Mouse (Mus musculus) forebrain, embryonic 14.5 days (tissue): Measurements from ENCODE around the gene Polg. TPM values are rescaled to one million over a fixed set of nuclear protein-coding genes. Genes with fewer than 3 reads are reported as not detected.

ENCODE experiments used
- ATAC-seq: fragments of 200-750 bp; cut with Nextera tagmentation; 2 replicates; pipeline ENCODE4 v1.8.0; 2017; ENCODE audit warnings: mild to moderate bottlenecking, moderate library complexity
- DNase-seq: peaks from one replicate; pipeline ENCODE4 v3.0.0-alpha.2; 2015; ENCODE audit warnings: low spot score
- H3K27ac ChIP-seq: fragments of 300-500 bp; sonication (generic); 2 replicates; pipeline ENCODE4 v1.5.1; 2014; ENCODE audit warnings: low read depth, mild to moderate bottlenecking, control low read depth, low read length, moderate library complexity
- H3K27me3 ChIP-seq: fragments of 300-500 bp; sonication (generic); replicated peaks from 2 replicates; pipeline ENCODE4 v1.6.1; 2014; ENCODE audit warnings: low read length, control low read depth, mixed read lengths; ENCODE audit not compliant: control insufficient read depth, insufficient read depth
- H3K36me3 ChIP-seq: fragments of 300-500 bp; sonication (generic); 2 replicates; pipeline ENCODE4 v1.6.1; 2014; ENCODE audit warnings: low read length, control low read depth; ENCODE audit not compliant: control insufficient read depth, insufficient read depth
- H3K4me1 ChIP-seq: fragments of 300-500 bp; sonication (generic); 2 replicates; pipeline ENCODE4 v1.6.1; 2014; ENCODE audit warnings: antibody characterized with exemption, low read length, control low read depth; ENCODE audit not compliant: control insufficient read depth, insufficient read depth
- H3K4me2 ChIP-seq: fragments of 300-500 bp; sonication (generic); 2 replicates; pipeline ENCODE4 v1.6.1; 2014; ENCODE audit warnings: mild to moderate bottlenecking, control low read depth, low read length
- H3K4me3 ChIP-seq: fragments of 300-500 bp; sonication (generic); 2 replicates; pipeline ENCODE4 v1.5.1; 2014; ENCODE audit warnings: low read depth, low read length, control low read depth
- H3K9ac ChIP-seq: fragments of 300-500 bp; sonication (generic); 2 replicates; pipeline ENCODE4 v1.6.1; 2014; ENCODE audit warnings: mild to moderate bottlenecking, low read length, control low read depth, moderate library complexity
- H3K9me3 ChIP-seq: fragments of 300-500 bp; sonication (generic); replicated peaks from 2 replicates; pipeline ENCODE4 v1.6.1; 2016; ENCODE audit warnings: low read length, control low read depth, mixed read lengths; ENCODE audit not compliant: control insufficient read depth
- WGBS: fragments of 180-500 bp; shearing (Covaris S2); extraction: QIAGEN DNeasy Blood & Tissue Kit; methylation state at CpG from one replicate; pipeline ENCODE4 v1.1.7; 2014; 5-methylcytosine and 5-hydroxymethylcytosine counted together
- polyA plus RNA-seq: library from polyadenylated mRNA; unstranded; fragments of >200 nt; fragmentation: Nextera tagmentation; extraction: Ambion mirVana; gene quantifications from 2 replicates; pipeline ENCODE4 v1.2.1, GENCODE M21; 2014

Gene Polg
- polyA plus RNA-seq, 1 experiment from 2014 or later = 20.2 TPM

GRCm38 (mm10) chr7:79510686-79511085, 44.5 kb upstream of the Polg start:
- Histone ChIP-seq H3K27ac (peak overlapping the region; percentile 100), H3K9ac (peak overlapping the region; percentile 100), H3K9me3 (no peaks in the 10 kb centered on the region), H3K4me3 (peak overlapping the region; percentile 99), H3K4me2 (peak overlapping the region; percentile 99), H3K36me3 (peaks cover 84% of the 10 kb centered on the region), H3K4me1 (peaks cover 49% of the 10 kb centered on the region), H3K27me3 (no peaks in the 10 kb centered on the region)
- WGBS = 5% methylated on average over 3 of the region's 3 CpGs
- ATAC-seq (no peak), DNase-seq (peak; percentile 41)

GRCm38 (mm10) chr7:79509710-79510109, 43.5 kb upstream of the Polg start:
- peaks cover 41% of the 10 kb centered on the region for H3K4me1 ChIP-seq
- DNase-seq = peak; percentile 50
- H3K27me3 ChIP-seq = no peaks in the 10 kb centered on the region
- peak overlapping the region; percentile 100 for H3K27ac ChIP-seq
- H3K9ac ChIP-seq = peak overlapping the region; percentile 100
- H3K36me3 ChIP-seq = peaks cover 80% of the 10 kb centered on the region
- WGBS = under 1% methylated on average over 12 of the region's 12 CpGs
- peak overlapping the region; percentile 99 for H3K4me2 ChIP-seq
- peak overlapping the region; percentile 99 for H3K4me3 ChIP-seq
- no peaks in the 10 kb centered on the region for H3K9me3 ChIP-seq
- ATAC-seq = no peak

GRCm38 (mm10) chr7:79509235-79509607, 43.1 kb upstream of the Polg start:
- no peak for ATAC-seq
- H3K4me2 ChIP-seq = peak overlapping the region; percentile 99
- H3K4me3 ChIP-seq = peak overlapping the region; percentile 99
- H3K36me3 ChIP-seq = peaks cover 75% of the 10 kb centered on the region
- 4% methylated on average over 6 of the region's 6 CpGs for WGBS
- no peaks in the 10 kb centered on the region for H3K9me3 ChIP-seq
- peaks cover 38% of the 10 kb centered on the region for H3K4me1 ChIP-seq
- H3K27ac ChIP-seq = peak overlapping the region; percentile 100
- no peaks in the 10 kb centered on the region for H3K27me3 ChIP-seq
- H3K9ac ChIP-seq = peak overlapping the region; percentile 100
- no peak for DNase-seq

GRCm38 (mm10) chr7:79508280-79509234, 42.4 kb upstream of the Polg start:
- Histone ChIP-seq H3K9ac (peak overlapping the region; percentile 100), H3K4me2 (peak overlapping the region; percentile 99), H3K4me3 (peak overlapping the region; percentile 99), H3K36me3 (peaks cover 69% of the 10 kb centered on the region), H3K4me1 (peaks cover 32% of the 10 kb centered on the region), H3K27ac (peak overlapping the region; percentile 100), H3K9me3 (no peaks in the 10 kb centered on the region), H3K27me3 (no peaks in the 10 kb centered on the region)
- peak; percentile 83 for DNase-seq
- ATAC-seq = 0 out of 2 replicates have a peak, but pooled peaks have one; percentile 5
- WGBS = under 1% methylated on average over 79 of the region's 79 CpGs

- Histone ChIP-seq H3K36me3 (peaks cover 71% of the 10 kb centered on the region), H3K27me3 (no peaks in the 10 kb centered on the region), H3K9ac (peak overlapping the region; percentile 100), H3K9me3 (no peaks in the 10 kb centered on the region), H3K27ac (peak overlapping the region; percentile 100), H3K4me1 (peaks cover 29% of the 10 kb centered on the region), H3K4me2 (peak overlapping the region; percentile 99), H3K4me3 (peak overlapping the region; percentile 99)
- WGBS = 4% methylated on average over 1 of the region's 1 CpGs
- no peak for ATAC-seq
- DNase-seq = no peak
These were observed 41.6 kb upstream of the Polg start for GRCm38 (mm10) chr7:79507756-79508155.

GRCm38 (mm10) chr7:79507101-79507705, 41.0 kb upstream of the Polg start:
- H3K4me3 ChIP-seq = peak overlapping the region; percentile 99
- no peaks in the 10 kb centered on the region for H3K27me3 ChIP-seq
- WGBS = under 1% methylated on average over 11 of the region's 11 CpGs
- ATAC-seq (no peak), DNase-seq (peak; percentile 50)
- H3K9ac ChIP-seq = peak overlapping the region; percentile 100
- H3K36me3 ChIP-seq = peaks cover 71% of the 10 kb centered on the region
- peak overlapping the region; percentile 99 for H3K4me2 ChIP-seq
- H3K27ac ChIP-seq = peak overlapping the region; percentile 100
- peaks cover 23% of the 10 kb centered on the region for H3K4me1 ChIP-seq
- no peaks in the 10 kb centered on the region for H3K9me3 ChIP-seq

- peaks cover 18% of the 10 kb centered on the region for H3K4me1 ChIP-seq
- WGBS = under 1% methylated on average over 6 of the region's 6 CpGs
- ATAC-seq (no peak), DNase-seq (peak; percentile 50)
- no peaks in the 10 kb centered on the region for H3K27me3 ChIP-seq
- peak overlapping the region; percentile 100 for H3K9ac ChIP-seq
- H3K9me3 ChIP-seq = no peaks in the 10 kb centered on the region
- H3K36me3 ChIP-seq = peaks cover 77% of the 10 kb centered on the region
- H3K4me2 ChIP-seq = peak overlapping the region; percentile 99
- peak overlapping the region; percentile 100 for H3K27ac ChIP-seq
- H3K4me3 ChIP-seq = peak overlapping the region; percentile 99
These were observed 40.4 kb upstream of the Polg start for GRCm38 (mm10) chr7:79506531-79507090.

- Histone ChIP-seq H3K4me2 (peak overlapping the region; percentile 99), H3K36me3 (peaks cover 79% of the 10 kb centered on the region), H3K4me3 (peak overlapping the region; percentile 99), H3K9ac (peak overlapping the region; percentile 100), H3K27me3 (no peaks in the 10 kb centered on the region), H3K27ac (peak overlapping the region; percentile 100), H3K4me1 (peaks cover 13% of the 10 kb centered on the region), H3K9me3 (no peaks in the 10 kb centered on the region)
- ATAC-seq (peak; percentile 65), DNase-seq (peak; percentile 90)
- WGBS = under 1% methylated on average over 28 of the region's 28 CpGs
These were observed 39.8 kb upstream of the Polg start for GRCm38 (mm10) chr7:79505876-79506530.
